11 mouse cellular contexts compared by ENCODE assay signal in genomic region chr4:57723659-57724058, GRCm38 (mm10). TPM values are rescaled to one million over a fixed set of nuclear protein-coding genes. Genes with fewer than 3 reads are reported as not detected.
DNase-seq lines count a peak whose midpoint lies in the region; TF ChIP-seq lines count a peak whose summit lies in the region.
"Had no signal": no experiment of that assay in that cellular context is flagged by ENCODE, and none has a peak within 500 bp of the region (broad histone marks: within the 10 kb centered on the region; RNA-seq: fewer than 3 reads in every experiment).

No protein-coding gene starts in this region.

- TF ChIP-seq EP300 in MEL (IDR thresholded peaks at IDR 0.05; ENCODE audit: low read depth in 1 of 2, low read length in 2 of 2): no peak

- H3K27ac ChIP-seq in left cerebral cortex, adult 2 months: no peak overlapping the region
- H3K27ac ChIP-seq in MEL (ENCODE audit: control insufficient read depth, low read depth, low read length): no peak overlapping the region
- no peak overlapping the region for H3K27ac ChIP-seq in midbrain, embryonic 10.5 days (replicated peaks)
- H3K27ac ChIP-seq: stomach, embryonic 15.5 days had no signal

- H3K4me1 ChIP-seq in MEL (ENCODE audit: control insufficient read depth in 1 of 2, insufficient read depth in 2 of 2, low read length in 2 of 2): no peaks in the 10 kb centered on the region
- H3K4me1 ChIP-seq in midbrain, embryonic 10.5 days: peaks cover 7% of the 10 kb centered on the region; the same call in 1 of the 2 replicates
- H3K4me1 ChIP-seq: stomach, embryonic 15.5 days had no signal

- TF ChIP-seq POLR2A in MEL (IDR thresholded peaks at IDR 0.05; ENCODE audit: control insufficient read depth in 1 of 2, insufficient read depth in 1 of 2, low read depth in 1 of 2, low read length in 2 of 2, poor library complexity in 1 of 2): no peak

- no peaks in the 10 kb centered on the region for H3K79me2 ChIP-seq in MEL (ENCODE audit: control insufficient read depth, insufficient read depth, low read length, poor library complexity)

- no peaks in the 10 kb centered on the region for H3K9me3 ChIP-seq in MEL (replicated peaks; ENCODE audit: insufficient read depth, low read length)
- no peaks in the 10 kb centered on the region for H3K9me3 ChIP-seq in midbrain, embryonic 10.5 days (replicated peaks)
- H3K9me3 ChIP-seq: stomach, embryonic 15.5 days had no signal

- peak; percentile 32 for TF ChIP-seq RAD21 in MEL (IDR thresholded peaks at IDR 0.05; ENCODE audit: low read depth, low read length)

- peak; percentile 64 for DNase-seq in embryo, embryonic 10 days (ENCODE audit: low spot score)
- DNase-seq in embryo, embryonic 9.5 days (ENCODE audit: extremely low spot score): no peak
- DNase-seq in left cerebral cortex, adult 2 months (ENCODE audit: extremely low spot score in 1 of 2, low spot score in 2 of 2): no peak
- no peak for DNase-seq in left cerebral cortex, adult 8-10 months (ENCODE audit: low spot score in 2 of 2)
- DNase-seq in MEL (ENCODE audit: low read depth, low spot score): peak; percentile 19
- DNase-seq in lung, postnatal 36 days: peak; percentile 48
- DNase-seq in adrenal gland, adult 2 months: no peak
- no peak for DNase-seq in midbrain, embryonic 10.5 days (ENCODE audit: low spot score)
- DNase-seq: right cerebral cortex, adult 18-20 months had no signal

- 46% methylated on average over 2 of the region's 2 CpGs for WGBS in midbrain, embryonic 10.5 days

- TF ChIP-seq CTCF in left cerebral cortex, adult 2 months (IDR thresholded peaks at IDR 0.05): peak; percentile 24
- TF ChIP-seq CTCF in MEL (IDR thresholded peaks at IDR 0.05 in 2 of 3, conservative IDR thresholded peaks at IDR 0.05 in 1 of 3; ENCODE audit: control insufficient read depth in 1 of 3, insufficient read depth in 1 of 3, low read depth in 2 of 3, low read length in 3 of 3, poor library complexity in 1 of 3, severe bottlenecking in 1 of 3): peak in 2 of 3 experiments; percentile 35 to 48; a peak in 3 of 6 replicates

- H3K36me3 ChIP-seq in MEL (ENCODE audit: control insufficient read depth in 1 of 2, insufficient read depth in 2 of 2, low read length in 2 of 2): no peaks in the 10 kb centered on the region
- H3K36me3 ChIP-seq in midbrain, embryonic 10.5 days: no peaks in the 10 kb centered on the region
- H3K36me3 ChIP-seq: stomach, embryonic 15.5 days had no signal

- H3K27me3 ChIP-seq in MEL (ENCODE audit: control insufficient read depth in 1 of 2, insufficient read depth in 2 of 2, low read length in 2 of 2): no peaks in the 10 kb centered on the region
- H3K27me3 ChIP-seq in midbrain, embryonic 10.5 days (ENCODE audit: low read depth, poor library complexity, severe bottlenecking): no peaks in the 10 kb centered on the region
- H3K27me3 ChIP-seq: stomach, embryonic 15.5 days had no signal

- intact Hi-C loops in left cerebral cortex, adult 2 months (cut with DNase I): no loop called here

- no peak overlapping the region for H3K4me3 ChIP-seq in left cerebral cortex, adult 2 months
- H3K4me3 ChIP-seq in MEL (ENCODE audit: control insufficient read depth in 1 of 2, insufficient read depth in 1 of 2, low read depth in 2 of 2, low read length in 2 of 2): no peak overlapping the region
- no peak overlapping the region for H3K4me3 ChIP-seq in midbrain, embryonic 10.5 days
- H3K4me3 ChIP-seq: myocyte; stomach, embryonic 15.5 days had no signal

- H3K9ac ChIP-seq in MEL (ENCODE audit: control insufficient read depth, low read depth, low read length, poor library complexity, severe bottlenecking): no peak overlapping the region
- H3K9ac ChIP-seq: stomach, embryonic 15.5 days had no signal

TF ChIP-seq in MEL, 35 proteins besides CTCF, POLR2A, EP300 and RAD21:
- TF ChIP-seq ZMIZ1 (IDR thresholded peaks at IDR 0.05; ENCODE audit: low read depth, low read length) (no peak), TCF12 (IDR thresholded peaks at IDR 0.05; ENCODE audit: low read depth, low read length) (no peak), ZC3H11A (IDR thresholded peaks at IDR 0.05; ENCODE audit: low read depth, low read length) (peak; percentile 39), SMC3 (IDR thresholded peaks at IDR 0.05; ENCODE audit: low read depth, low read length) (peak; percentile 66)

RNA-seq across cellular contexts. Expression of gene Akap2, which starts 6.2 kb away (rescaled TPM):
- 10 to 100 TPM; 41.5 to 44.8 TPM for total RNA-seq in left cerebral cortex, adult 2 months (2021)
- total RNA-seq in left cerebral cortex, adult 8-10 months (2022): 10 to 100 TPM; 39.1 to 48.8 (median 45.3) TPM
- 1.7 and 2.6 TPM in 2 replicates for total RNA-seq in MEL (2012; rRNA removed)
- 1 to 10 TPM in 1 of 2 experiments, not detected in 1; 7.2 TPM for polyA plus RNA-seq in MEL (2012; ENCODE audit: insufficient read depth in 1 of 2, insufficient read length in 2 of 2, low read depth in 1 of 2, low replicate concordance in 2 of 2, missing spikeins in 1 of 2)
- total RNA-seq in adrenal gland, adult 2 months (2021): 100 to 1,000 TPM in 1 of 2 experiments, 10 to 100 TPM in 1; 99.1 to 186 TPM
- polyA plus RNA-seq in adrenal gland, adult 2 months (2012; rRNA removed): 56.4 and 60.7 TPM in 2 replicates
- polyA plus RNA-seq in midbrain, embryonic 10.5 days (2016; fragmentation: Nextera tagmentation; extraction: Ambion mirVana): 22.2 and 26.3 TPM in 2 replicates

Comparison
In these comparisons a context has a peak if more than half of its experiments do, and no peak if none do; other contexts are left out.
1. DNase-seq: peak in embryo, embryonic 10 days (single experiment), MEL (single experiment) and lung, postnatal 36 days (single experiment); none in embryo, embryonic 9.5 days (single experiment), left cerebral cortex, adult 2 months (0 of 2), left cerebral cortex, adult 8-10 months (0 of 2), adrenal gland, adult 2 months (single experiment) and midbrain, embryonic 10.5 days (single experiment).
2. RNA of gene Akap2, which starts 6.2 kb away (total RNA-seq): 99.1 to 186 TPM in adrenal gland, adult 2 months, 39.1 to 48.8 TPM in left cerebral cortex, adult 8-10 months and 41.5 to 44.8 TPM in left cerebral cortex, adult 2 months; 1.7 to 2.6 TPM in MEL; every median in the first group is over 10 times any median in the second.